Mouse (Mus musculus): ENCODE measurements around the gene BC030870.

GRCm38 (mm10) chr8:65138830-65139466, 9.6 kb upstream of the BC030870 start:
- TF ChIP-seq CTCF (IDR thresholded peaks at IDR 0.05; ENCODE audit: low read depth) (peak; percentile 70), EP300 (optimal IDR thresholded peaks at IDR 0.05) (no peak)
